Mouse (Mus musculus): ENCODE data around the gene Pde1b.
A peak's percentile ranks its signal among the peaks of the same experiment; 100 is the strongest.

Pde1b gene

GRCm38 (mm10) chr15:103509317-103509716 lies 6.5 kb downstream of the Pde1b start:
- no peak for DNase-seq

DNA sequence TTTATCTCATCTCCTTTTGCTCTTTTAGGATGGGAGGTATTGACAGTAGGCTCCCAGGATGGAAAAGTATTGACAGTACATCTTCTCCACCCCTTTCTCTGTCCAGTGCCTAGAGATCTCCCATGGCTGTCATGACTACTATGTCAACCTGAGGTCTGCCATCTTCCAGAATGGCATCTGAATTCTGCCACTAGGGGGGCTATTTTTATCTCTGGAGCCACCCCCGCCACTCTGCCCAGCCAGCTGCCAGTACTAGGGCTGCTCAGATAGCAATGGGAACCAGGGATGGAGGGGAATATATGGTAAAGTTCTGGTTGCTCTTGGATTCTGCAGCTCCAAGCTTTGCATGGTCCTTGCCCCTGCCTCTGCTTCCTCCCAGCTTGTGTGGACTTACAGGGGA lies 8.8 kb downstream of the Pde1b start:
- peak; percentile 49 for DNase-seq

GRCm38 (mm10) chr15:103513621-103514031 lies 10.8 kb downstream of the Pde1b start:
- no peak for DNase-seq

- peak; percentile 75 for DNase-seq
Observed at GRCm38 (mm10) chr15:103514119-103514518, 11.3 kb downstream of the Pde1b start.

GRCm38 (mm10) chr15:103514914-103515313 lies 12.1 kb downstream of the Pde1b start:
- DNase-seq: no peak

DNA sequence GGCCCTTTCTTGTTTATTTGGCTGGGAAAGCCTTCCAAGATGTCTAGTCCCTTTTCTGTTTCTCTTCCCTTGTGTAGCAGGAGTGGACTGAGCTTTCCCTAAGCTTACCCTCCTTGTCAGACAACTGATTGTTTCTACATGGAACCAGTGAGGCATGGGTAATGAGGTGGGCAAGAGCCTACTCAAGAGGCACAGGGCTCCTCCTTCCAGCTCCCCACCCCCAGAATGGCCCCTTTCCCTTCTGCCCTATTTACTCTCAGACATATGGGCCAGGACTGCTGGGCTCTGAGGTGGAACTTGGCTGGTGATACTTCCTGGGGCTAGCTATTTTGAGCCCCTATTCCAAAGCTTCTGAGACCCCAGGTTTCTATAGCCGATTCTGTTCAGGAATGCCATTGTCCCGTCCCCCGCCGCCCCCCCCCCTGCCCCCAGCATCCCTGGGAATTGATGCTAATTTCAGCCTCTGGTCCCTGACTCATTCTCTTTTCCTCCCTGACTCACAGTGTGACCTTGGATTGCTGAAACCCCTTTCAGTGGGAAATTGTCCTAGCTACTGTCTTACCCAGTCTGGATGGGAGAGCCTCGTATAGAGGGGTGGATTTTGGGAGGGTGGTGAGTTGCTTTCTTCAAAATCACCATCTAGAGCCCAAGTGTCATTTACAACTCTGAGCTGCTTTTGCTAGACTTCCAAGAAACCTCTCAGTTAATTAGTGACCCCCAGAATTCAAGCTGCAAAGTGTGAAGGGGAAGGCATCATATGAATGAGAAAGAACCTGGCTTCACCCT lies 16.0 kb downstream of the Pde1b start:
- DNase-seq: no peak

- no peak for DNase-seq
Observed at GRCm38 (mm10) chr15:103519386-103520378, 16.8 kb downstream of the Pde1b start.

- DNase-seq: no peak
Observed at GRCm38 (mm10) chr15:103522458-103523099, 19.7 kb downstream of the Pde1b start.

GRCm38 (mm10) chr15:103523156-103523555 lies 20.3 kb downstream of the Pde1b start:
- DNase-seq: no peak

- DNase-seq: peak; percentile 75
Observed at GRCm38 (mm10) chr15:103530372-103530771, 27.5 kb downstream of the Pde1b start.

- DNase-seq: no peak
Observed at GRCm38 (mm10) chr15:103534054-103534620, 31.3 kb downstream of the Pde1b start.

- DNase-seq: peak; percentile 8
Observed at GRCm38 (mm10) chr15:103535030-103535429, 32.2 kb downstream of the Pde1b start.

GRCm38 (mm10) chr15:103535786-103536185 lies 33.0 kb downstream of the Pde1b start:
- DNase-seq: peak; percentile 3

- no peak for DNase-seq
Observed at GRCm38 (mm10) chr15:103536456-103536855, 33.6 kb downstream of the Pde1b start.

- peak; percentile 75 for DNase-seq
Observed at GRCm38 (mm10) chr15:103537011-103537821, 34.4 kb downstream of the Pde1b start.

- peak; percentile 84 for DNase-seq
Observed at GRCm38 (mm10) chr15:103537822-103538213, 35.0 kb downstream of the Pde1b start, which contains the start of gene Ppp1r1a. Ppp1r1a (minus strand) TSS chr15:103538003.

DNA sequence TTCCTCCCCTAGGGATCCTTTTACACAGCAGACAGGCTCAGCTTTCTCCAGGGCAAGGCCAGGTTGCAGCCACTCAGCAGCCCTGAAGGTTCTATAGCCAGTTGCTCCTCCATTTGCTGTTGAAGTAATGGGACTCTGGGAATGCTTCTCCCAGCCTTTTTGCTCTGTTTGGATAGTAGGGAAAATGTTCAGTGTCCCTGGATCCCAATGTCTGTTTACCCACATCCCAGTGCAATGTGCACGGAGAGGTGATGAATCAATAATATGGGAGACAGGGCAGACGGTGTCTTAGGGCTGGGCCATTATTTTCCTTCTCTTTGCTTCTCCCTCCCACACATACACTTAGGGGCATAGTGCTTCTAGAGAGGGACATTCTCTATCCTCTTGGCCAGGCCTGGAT lies 36.4 kb downstream of the Pde1b start:
- no peak for DNase-seq

DNA sequence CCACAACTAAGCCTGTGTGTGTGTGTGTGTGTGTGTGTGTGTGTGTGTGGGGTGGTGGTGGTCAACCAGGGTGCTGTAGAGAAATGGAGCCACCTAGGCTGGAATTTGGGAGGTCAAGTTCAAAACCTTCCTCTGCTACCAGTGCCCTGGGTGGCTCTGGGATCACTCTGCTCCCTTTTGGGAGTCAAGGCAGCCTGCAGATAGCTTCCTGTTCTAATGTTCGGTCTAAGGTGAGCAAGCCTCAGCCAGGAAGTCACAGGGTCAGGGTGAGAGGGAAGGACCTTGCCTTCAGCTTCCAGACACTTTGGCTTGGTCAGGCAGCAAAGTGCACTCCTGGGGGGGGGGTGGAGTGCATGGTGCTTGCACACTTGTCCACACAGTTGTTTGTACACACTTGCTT lies 37.8 kb downstream of the Pde1b start:
- no peak for DNase-seq

DNA sequence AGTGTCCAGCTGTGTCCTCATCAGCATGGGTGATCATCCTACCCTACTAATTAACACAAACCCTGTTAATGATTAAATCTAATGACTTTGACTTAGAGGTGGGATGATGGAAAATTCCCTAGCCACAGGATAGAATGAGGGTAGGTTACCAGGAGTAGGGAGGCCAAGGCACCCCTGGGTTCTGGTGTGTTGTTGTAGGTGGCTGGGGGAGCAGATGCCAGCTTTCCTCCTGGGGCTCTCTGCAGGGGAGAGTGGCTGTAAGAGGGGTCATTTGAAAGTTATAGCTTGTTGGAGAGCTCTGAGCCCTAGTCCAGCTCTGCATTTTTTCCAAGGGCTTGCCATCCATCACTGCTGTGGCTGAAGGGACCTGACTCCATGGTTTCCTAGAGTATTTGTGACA lies 39.7 kb downstream of the Pde1b start:
- DNase-seq: no peak

DNA sequence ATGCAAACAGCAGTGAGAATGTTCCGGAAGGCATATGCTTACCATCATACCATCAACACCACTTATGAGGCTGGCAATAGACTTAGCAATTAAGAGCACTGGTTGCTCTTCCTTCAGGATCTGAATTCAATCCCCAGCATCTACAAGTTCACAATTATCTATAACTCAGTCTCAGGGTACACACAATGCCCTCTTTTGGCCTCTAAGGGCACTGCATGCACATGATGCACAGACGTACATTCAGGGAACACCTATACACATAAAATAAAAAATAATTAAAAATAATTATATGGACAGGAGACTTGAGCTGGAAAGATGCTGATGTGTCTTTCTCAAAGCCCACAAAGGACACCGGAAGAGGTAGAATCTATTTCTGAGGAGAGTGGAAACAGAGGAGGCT lies 45.1 kb downstream of the Pde1b start:
- DNase-seq: no peak

- DNase-seq: no peak
Observed at GRCm38 (mm10) chr15:103549475-103549874, 46.6 kb downstream of the Pde1b start.

DNA sequence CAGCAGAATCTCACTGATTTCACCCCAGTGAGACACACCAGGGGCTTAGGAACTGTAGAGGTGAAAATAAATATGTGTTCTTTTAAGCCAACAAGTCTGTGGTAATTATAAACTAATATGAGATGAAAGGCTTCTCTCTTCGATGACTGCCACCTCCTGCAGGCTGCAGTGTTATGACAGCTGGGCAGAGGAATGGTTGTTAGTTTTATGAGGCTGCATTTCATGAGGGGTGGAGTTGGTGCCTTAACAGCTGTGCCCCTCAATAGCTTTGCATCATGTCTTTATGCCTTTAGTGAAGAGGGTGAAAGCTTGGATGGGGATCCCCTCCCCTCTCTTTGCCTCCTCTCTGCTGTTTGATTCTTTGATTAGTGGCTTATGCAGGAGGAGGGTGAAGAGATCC lies 48.2 kb downstream of the Pde1b start:
- no peak for DNase-seq
